Mouse (Mus musculus): Measurements from ENCODE around the gene Gpr50. TPM values are rescaled to one million over a fixed set of nuclear protein-coding genes. Genes with fewer than 3 reads are reported as not detected.

Gpr50 gene
- total RNA-seq (2021) = under 1 TPM; 0.10 to 0.50 TPM

GRCm38 (mm10) chrX:71663374-71663773 is at the start of gene Gpr50:
Gpr50 (plus strand) TSS chrX:71663667.
- intact Hi-C loops (cut with DNase I) = loop anchor here (5.0 kb wide), 1 partner anchor 279 kb away; no protein-coding TSS in a partner anchor
- no peak for DNase-seq (ENCODE audit: low spot score in 2 of 2)

GRCm38 (mm10) chrX:71622286-71622685 is 41.2 kb upstream of the Gpr50 start:
- intact Hi-C loops (cut with DNase I) = loop anchor here (2.0 kb wide), 1 partner anchor 197 kb away; no protein-coding TSS in a partner anchor

DNA sequence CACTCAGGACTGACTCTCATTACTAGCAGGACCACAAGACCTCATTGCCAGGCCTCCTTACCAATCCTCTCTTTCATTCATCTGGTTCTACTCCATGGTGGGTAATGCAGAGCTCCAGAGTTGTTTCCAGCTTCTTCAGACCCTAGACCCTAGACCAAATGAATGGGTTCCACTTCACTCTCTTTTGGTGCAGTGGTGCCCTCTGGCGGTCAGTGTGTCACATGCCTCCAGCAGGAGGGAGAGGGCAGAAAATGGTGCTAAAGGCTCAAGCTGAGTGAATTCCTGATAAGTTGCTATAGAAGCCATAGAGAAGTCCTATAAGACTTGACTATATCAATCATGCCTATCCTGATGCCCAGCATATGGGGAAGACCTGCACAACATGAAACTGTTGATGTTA is 39.6 kb upstream of the Gpr50 start:
- intact Hi-C loops (cut with DNase I) = loop anchor here (2.0 kb wide), 1 partner anchor 199 kb away; no protein-coding TSS in a partner anchor
- DNase-seq (ENCODE audit: low spot score in 2 of 2) = peak in 1 of 2 experiments; percentile 19

More at GRCm38 (mm10) chrX:71622286-71622685, 41.2 kb upstream of the Gpr50 start:
- no peak for DNase-seq (ENCODE audit: low spot score in 2 of 2)

DNA sequence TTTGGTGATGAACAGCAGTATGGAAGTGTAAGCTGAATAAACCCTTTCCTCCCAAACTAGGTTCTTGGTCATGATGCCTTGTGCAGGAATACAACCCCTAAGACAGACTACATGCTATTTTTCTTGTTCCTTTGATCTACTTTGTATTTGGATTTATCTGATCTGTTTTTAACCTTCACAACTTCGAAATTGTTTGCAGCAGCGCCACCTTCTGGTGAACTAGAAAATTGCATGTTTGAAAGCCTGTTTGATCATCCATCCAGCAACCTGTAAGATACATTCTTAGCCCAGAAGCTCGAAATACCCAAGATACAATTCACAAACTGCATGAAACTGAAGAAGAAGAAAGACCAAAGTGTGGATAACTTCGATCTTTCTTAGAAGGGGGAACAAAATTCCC is 35.2 kb upstream of the Gpr50 start:
- peak; percentile 25 to 46 for DNase-seq (ENCODE audit: low spot score in 2 of 2)

GRCm38 (mm10) chrX:71630709-71631108 is 32.8 kb upstream of the Gpr50 start:
- no peak for DNase-seq (ENCODE audit: low spot score in 2 of 2)
- intact Hi-C loops (cut with DNase I) = no loop called here

More for the DNA sequence above, 35.2 kb upstream of the Gpr50 start:
- intact Hi-C loops (cut with DNase I) = no loop called here

DNA sequence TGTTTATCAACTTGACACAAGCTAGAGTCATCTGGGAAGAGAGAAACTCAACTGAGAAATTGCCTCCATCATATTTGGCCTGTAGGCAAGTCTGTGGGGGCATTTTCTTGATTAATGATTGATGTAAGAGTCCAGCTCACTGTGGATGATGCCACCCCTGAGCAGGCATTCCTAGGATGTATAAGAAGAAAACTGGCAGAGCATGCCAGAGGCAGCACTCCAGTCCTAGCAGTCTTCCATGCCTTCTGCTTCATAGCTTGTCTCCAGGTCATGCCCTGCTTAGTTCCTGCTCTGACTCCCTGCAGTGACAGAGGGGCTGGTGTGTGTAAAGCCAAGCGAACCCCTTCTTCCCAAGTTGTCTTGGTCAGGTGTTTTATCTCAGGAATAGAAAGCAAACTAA is 32.3 kb upstream of the Gpr50 start:
- DNase-seq (ENCODE audit: low spot score in 2 of 2) = no peak
- intact Hi-C loops (cut with DNase I) = no loop called here

- DNase-seq (ENCODE audit: low spot score in 2 of 2) = peak; percentile 13 to 36
- intact Hi-C loops (cut with DNase I) = loop anchor here (2.0 to 5.0 kb wide), 3 partner anchors 299 to 1259 kb away; no protein-coding TSS in a partner anchor
Observed at GRCm38 (mm10) chrX:71647958-71648357, 15.5 kb upstream of the Gpr50 start.

DNA sequence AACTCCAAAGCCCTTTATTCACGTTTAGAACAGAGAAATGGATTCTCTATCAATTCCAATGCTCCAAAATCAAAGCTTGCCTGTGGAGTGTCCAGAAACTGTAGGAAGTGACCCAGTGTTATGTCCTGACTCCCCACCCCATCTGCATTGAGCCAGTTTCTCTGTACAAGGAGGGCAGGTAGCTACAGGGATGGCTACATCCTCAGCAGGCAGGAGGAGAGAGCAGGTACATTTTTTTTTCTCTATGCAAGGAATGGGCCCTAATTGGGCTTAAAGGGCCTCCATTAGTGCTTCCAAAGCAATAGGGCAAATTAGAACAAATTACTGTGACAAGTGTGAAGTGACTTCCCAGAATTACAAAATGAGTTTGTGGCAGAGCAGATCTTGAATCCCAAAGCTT is 15.0 kb upstream of the Gpr50 start:
- no peak for DNase-seq (ENCODE audit: low spot score in 2 of 2)
- intact Hi-C loops (cut with DNase I) = loop anchor here (2.0 to 5.0 kb wide), 3 partner anchors 298 to 1259 kb away; no protein-coding TSS in a partner anchor

GRCm38 (mm10) chrX:71648848-71649454 is 14.5 kb upstream of the Gpr50 start:
- DNase-seq (ENCODE audit: low spot score in 2 of 2) = peak; percentile 23 to 25
- intact Hi-C loops (cut with DNase I) = loop anchor here (2.0 to 5.0 kb wide), 3 partner anchors 298 to 1258 kb away; no protein-coding TSS in a partner anchor

DNA sequence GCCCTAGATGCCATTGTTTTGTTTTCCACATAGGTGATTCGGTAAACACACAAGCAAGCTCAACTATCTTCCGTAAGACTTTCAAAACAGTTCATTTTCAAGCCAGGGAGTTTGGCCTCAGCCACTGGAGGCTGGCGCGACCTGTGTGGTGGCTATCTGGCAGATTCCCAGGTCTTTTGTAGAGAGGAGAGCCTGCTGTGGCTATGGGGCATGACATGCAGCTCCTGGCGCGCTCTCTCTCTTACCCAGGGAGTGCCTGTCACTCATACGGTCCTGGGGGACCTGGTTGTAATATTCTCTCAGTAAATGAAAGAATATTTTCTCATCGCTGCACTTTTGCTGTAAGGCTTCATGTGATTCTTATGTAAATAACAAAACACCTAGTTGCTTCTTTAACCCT is 13.5 kb upstream of the Gpr50 start:
- DNase-seq (ENCODE audit: low spot score in 2 of 2) = no peak
- intact Hi-C loops (cut with DNase I) = loop anchor here (2.0 to 5.0 kb wide), 3 partner anchors 297 to 1257 kb away; no protein-coding TSS in a partner anchor

GRCm38 (mm10) chrX:71661794-71662193 is 1.7 kb upstream of the Gpr50 start:
- DNase-seq (ENCODE audit: low spot score in 2 of 2) = no peak
- intact Hi-C loops (cut with DNase I) = loop anchor here (5.0 kb wide), 1 partner anchor 281 kb away; no protein-coding TSS in a partner anchor

DNA sequence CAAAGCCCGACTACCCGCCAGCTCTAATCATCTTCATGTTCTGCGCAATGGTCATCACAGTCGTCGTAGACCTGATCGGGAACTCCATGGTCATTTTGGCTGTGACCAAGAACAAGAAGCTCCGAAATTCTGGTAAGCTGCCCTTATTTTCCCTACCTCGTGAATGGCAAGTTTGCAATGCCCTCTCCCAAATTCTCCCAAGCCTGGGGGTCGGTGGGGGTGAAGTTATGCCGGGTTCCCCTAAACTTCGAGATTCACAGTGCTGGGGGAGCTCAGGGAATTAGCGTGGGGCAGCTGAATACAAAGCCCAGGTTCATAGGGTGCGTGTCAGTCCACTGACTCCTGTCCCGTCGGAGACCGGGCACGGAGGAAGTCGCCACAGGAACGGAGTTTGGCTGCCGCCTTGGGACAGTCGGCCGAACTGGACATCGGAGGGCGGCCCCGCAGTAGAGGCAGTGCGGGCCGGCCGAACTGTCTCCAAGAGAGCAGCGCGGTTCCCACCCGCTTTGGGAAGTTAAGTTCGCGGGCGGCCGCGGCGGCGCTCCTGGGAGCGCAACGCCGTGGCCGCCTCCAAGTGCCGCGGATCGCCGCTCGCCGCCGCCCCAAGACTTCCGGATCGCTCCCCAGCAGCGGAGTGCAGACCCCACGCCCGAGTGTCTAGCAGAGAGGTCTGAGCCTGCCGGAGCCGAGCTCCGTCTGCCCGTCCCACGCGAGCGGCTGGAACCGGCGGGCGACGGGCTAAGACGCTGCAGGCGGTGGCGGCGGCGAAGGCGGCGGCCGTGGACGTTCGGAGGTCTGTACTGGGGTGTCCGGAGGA is 612 bp downstream of the Gpr50 start:
- DNase-seq (ENCODE audit: low spot score in 2 of 2) = no peak
- intact Hi-C loops (cut with DNase I) = loop anchor here (5.0 kb wide), 1 partner anchor 278 kb away; no protein-coding TSS in a partner anchor

GRCm38 (mm10) chrX:71664688-71665026 is 1.2 kb downstream of the Gpr50 start:
- intact Hi-C loops (cut with DNase I) = loop anchor here (5.0 kb wide), 1 partner anchor 278 kb away; no protein-coding TSS in a partner anchor
- DNase-seq (ENCODE audit: low spot score in 2 of 2) = no peak

GRCm38 (mm10) chrX:71670254-71670653 is 6.8 kb downstream of the Gpr50 start:
- intact Hi-C loops (cut with DNase I) = no loop called here
- no peak for DNase-seq (ENCODE audit: low spot score in 2 of 2)

DNA sequence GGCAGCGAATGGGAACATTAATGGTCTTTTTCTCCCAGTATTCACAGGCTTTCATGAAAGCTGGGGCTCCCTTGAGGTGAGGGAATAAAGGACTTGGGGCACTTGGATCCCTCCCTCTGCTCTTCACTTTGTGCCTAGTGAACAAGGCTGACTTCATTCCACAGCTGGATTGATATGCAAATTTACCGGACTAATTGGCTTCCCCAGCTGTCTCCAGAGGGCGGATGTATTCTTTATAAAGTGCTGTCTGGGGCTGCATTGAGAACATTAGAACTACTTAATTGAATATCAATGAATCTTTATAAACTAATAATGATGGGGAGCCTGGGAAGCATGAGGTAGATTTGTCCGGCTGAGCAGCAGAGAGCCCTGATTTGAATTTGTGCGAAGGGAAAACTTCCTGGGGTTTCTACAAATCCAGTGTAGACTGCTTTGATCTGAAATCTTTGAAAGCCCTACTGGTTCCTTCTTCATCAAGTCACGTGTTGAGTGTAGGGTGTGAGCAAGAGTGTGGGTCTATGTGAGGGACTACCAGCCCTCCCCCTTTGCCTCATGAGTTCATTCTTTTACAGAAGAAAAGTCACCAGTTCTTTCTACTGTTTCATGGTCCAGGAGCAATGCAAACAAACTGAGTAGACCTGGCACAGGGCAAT is 37.5 kb downstream of the Gpr50 start:
- intact Hi-C loops (cut with DNase I) = no loop called here
- DNase-seq (ENCODE audit: low spot score in 2 of 2) = no peak

Other genes starting within 250 kb of the Gpr50 start
- gene Cd99l2, start 170.8 kb upstream of the Gpr50 start, total RNA-seq (2021) = 10 to 100 TPM; 61.5 to 72.1 TPM
- gene Hmgb3, start 107.7 kb upstream of the Gpr50 start, total RNA-seq (2021) = 10 to 100 TPM; 35.0 to 42.2 TPM
- 10 to 100 TPM; 29.1 to 32.6 TPM for gene Vma21, start 152.3 kb downstream of the Gpr50 start, total RNA-seq (2021)

All from left cerebral cortex, postnatal 36 days (tissue).